Mouse (Mus musculus) hindbrain, embryonic 13.5 days (tissue): ENCODE results near the gene Tbca. TPM values are rescaled to one million over a fixed set of nuclear protein-coding genes. Genes with fewer than 3 reads are reported as not detected.

ENCODE experiments used
- ATAC-seq: fragments of 200-750 bp; cut with Nextera tagmentation; 2 replicates; pipeline ENCODE4 v1.8.0; 2017; ENCODE audit warnings: moderate TSS enrichment; ENCODE audit not compliant: low FRiP score
- H3K27ac ChIP-seq: fragments of 300-500 bp; sonication (generic); 2 replicates; pipeline ENCODE4 v1.5.1; 2015; ENCODE audit warnings: inconsistent platforms, mild to moderate bottlenecking, moderate library complexity
- H3K27me3 ChIP-seq: fragments of 300-500 bp; sonication (generic); 2 replicates; pipeline ENCODE4 v1.6.1; 2015; ENCODE audit warnings: mild to moderate bottlenecking, inconsistent platforms
- H3K36me3 ChIP-seq: fragments of 300-500 bp; sonication (generic); 2 replicates; pipeline ENCODE4 v1.6.1; 2015; ENCODE audit warnings: mild to moderate bottlenecking, inconsistent platforms
- H3K4me1 ChIP-seq: fragments of 300-500 bp; sonication (generic); replicated peaks from 2 replicates; pipeline ENCODE4 v1.6.1; 2015; ENCODE audit warnings: inconsistent platforms
- H3K4me2 ChIP-seq: fragments of 300-500 bp; sonication (generic); 2 replicates; pipeline ENCODE4 v1.6.1; 2015; ENCODE audit warnings: inconsistent platforms, mild to moderate bottlenecking, moderate library complexity
- H3K4me3 ChIP-seq: fragments of 300-500 bp; sonication (generic); 2 replicates; pipeline ENCODE4 v1.5.1; 2015; ENCODE audit warnings: mild to moderate bottlenecking, inconsistent platforms
- H3K9ac ChIP-seq: fragments of 300-500 bp; sonication (generic); 2 replicates; pipeline ENCODE4 v1.6.1; 2015; ENCODE audit warnings: mild to moderate bottlenecking, inconsistent platforms
- H3K9me3 ChIP-seq: fragments of 300-500 bp; sonication (generic); 2 replicates; pipeline ENCODE4 v1.6.1; 2016; ENCODE audit warnings: inconsistent platforms
- WGBS: fragments of 180-500 bp; shearing (Covaris S2); methylation state at CpG from one replicate; pipeline ENCODE4 v1.1.7; 2015; 5-methylcytosine and 5-hydroxymethylcytosine counted together
- polyA plus RNA-seq: library from polyadenylated mRNA; unstranded; fragments of >200 nt; fragmentation: Nextera tagmentation; extraction: Ambion mirVana; gene quantifications from 2 replicates; pipeline ENCODE4 v1.2.1, GENCODE M21; 2015

Tbca gene
- 286 and 291 TPM in 2 replicates for polyA plus RNA-seq

- peak within 1 kb of the TSS; percentile 91 for H3K27ac ChIP-seq
- peak; percentile 97 for ATAC-seq
- no peaks in the 10 kb centered on the region for H3K9me3 ChIP-seq
- H3K4me1 ChIP-seq: peaks cover 21% of the 10 kb centered on the region
- H3K4me3 ChIP-seq: peak within 1 kb of the TSS; percentile 99
- H3K27me3 ChIP-seq: peaks cover 20% of the 10 kb centered on the region
- no peaks in the 10 kb centered on the region for H3K36me3 ChIP-seq
- 1% methylated on average over 74 of the region's 81 CpGs for WGBS
- peak within 1 kb of the TSS; percentile 87 for H3K4me2 ChIP-seq
- H3K9ac ChIP-seq: peak within 1 kb of the TSS; percentile 96
Observed at GRCm38 (mm10) chr13:94788771-94789649, at the start of gene Tbca. Tbca (plus strand) TSS chr13:94788910.

GRCm38 (mm10) chr13:94745176-94745575, 43.5 kb upstream of the Tbca start:
- H3K27ac ChIP-seq: no peak overlapping the region
- WGBS: 7% methylated on average over 1 of the region's 1 CpGs
- no peak overlapping the region for H3K9ac ChIP-seq
- no peaks in the 10 kb centered on the region for H3K36me3 ChIP-seq
- no peaks in the 10 kb centered on the region for H3K9me3 ChIP-seq
- H3K4me1 ChIP-seq: no peaks in the 10 kb centered on the region
- no peaks in the 10 kb centered on the region for H3K27me3 ChIP-seq
- H3K4me3 ChIP-seq: no peak overlapping the region
- no peak overlapping the region for H3K4me2 ChIP-seq
- ATAC-seq: no peak

GRCm38 (mm10) chr13:94765852-94766251, 22.9 kb upstream of the Tbca start:
- no peak for ATAC-seq
- Histone ChIP-seq H3K4me3 (no peak overlapping the region), H3K4me2 (no peak overlapping the region), H3K36me3 (no peaks in the 10 kb centered on the region), H3K27me3 (no peaks in the 10 kb centered on the region), H3K4me1 (no peaks in the 10 kb centered on the region), H3K9me3 (no peaks in the 10 kb centered on the region), H3K27ac (no peak overlapping the region), H3K9ac (no peak overlapping the region)
- WGBS: 91% methylated on average over 12 of the region's 12 CpGs

- Histone ChIP-seq H3K9ac (no peak overlapping the region), H3K4me2 (no peak overlapping the region), H3K4me1 (no peaks in the 10 kb centered on the region), H3K4me3 (no peak overlapping the region), H3K9me3 (no peaks in the 10 kb centered on the region), H3K27ac (no peak overlapping the region), H3K36me3 (no peaks in the 10 kb centered on the region), H3K27me3 (no peaks in the 10 kb centered on the region)
- 81% methylated on average over 3 of the region's 3 CpGs for WGBS
- no peak for ATAC-seq
Observed at GRCm38 (mm10) chr13:94768460-94769154, 20.1 kb upstream of the Tbca start.

GRCm38 (mm10) chr13:94769155-94769470, 19.6 kb upstream of the Tbca start:
- H3K27ac ChIP-seq: no peak overlapping the region
- H3K9me3 ChIP-seq: no peaks in the 10 kb centered on the region
- no peaks in the 10 kb centered on the region for H3K27me3 ChIP-seq
- no peak overlapping the region for H3K4me2 ChIP-seq
- H3K4me1 ChIP-seq: no peaks in the 10 kb centered on the region
- H3K4me3 ChIP-seq: no peak overlapping the region
- H3K9ac ChIP-seq: no peak overlapping the region
- no peaks in the 10 kb centered on the region for H3K36me3 ChIP-seq
- 78% methylated on average over 6 of the region's 6 CpGs for WGBS
- ATAC-seq: no peak

GRCm38 (mm10) chr13:94786866-94787265, 1.8 kb upstream of the Tbca start:
- Histone ChIP-seq H3K27me3 (peaks cover 23% of the 10 kb centered on the region), H3K9ac (no peak overlapping the region), H3K4me1 (peaks cover 17% of the 10 kb centered on the region), H3K36me3 (no peaks in the 10 kb centered on the region), H3K27ac (no peak overlapping the region), H3K4me3 (no peak overlapping the region), H3K9me3 (no peaks in the 10 kb centered on the region), H3K4me2 (no peak overlapping the region)
- ATAC-seq: no peak
- 72% methylated on average over 2 of the region's 2 CpGs for WGBS

GRCm38 (mm10) chr13:94794689-94795088, 6.0 kb downstream of the Tbca start:
- H3K4me3 ChIP-seq: no peak overlapping the region
- no peak for ATAC-seq
- H3K9me3 ChIP-seq: no peaks in the 10 kb centered on the region
- no peaks in the 10 kb centered on the region for H3K36me3 ChIP-seq
- no peak overlapping the region for H3K4me2 ChIP-seq
- no peak overlapping the region for H3K9ac ChIP-seq
- H3K27ac ChIP-seq: no peak overlapping the region
- WGBS: 82% methylated on average over 1 of the region's 1 CpGs
- no peaks in the 10 kb centered on the region for H3K27me3 ChIP-seq
- H3K4me1 ChIP-seq: peaks cover 20% of the 10 kb centered on the region

GRCm38 (mm10) chr13:94803480-94804057, 14.9 kb downstream of the Tbca start:
- H3K4me1 ChIP-seq: peaks cover 15% of the 10 kb centered on the region
- H3K27ac ChIP-seq: no peak overlapping the region
- H3K36me3 ChIP-seq: no peaks in the 10 kb centered on the region
- no peak for ATAC-seq
- H3K27me3 ChIP-seq: no peaks in the 10 kb centered on the region
- no peak overlapping the region for H3K9ac ChIP-seq
- H3K4me3 ChIP-seq: no peak overlapping the region
- no peaks in the 10 kb centered on the region for H3K9me3 ChIP-seq
- H3K4me2 ChIP-seq: no peak overlapping the region
- WGBS: 68% methylated on average over 5 of the region's 5 CpGs

GRCm38 (mm10) chr13:94806315-94807179, 17.8 kb downstream of the Tbca start:
- Histone ChIP-seq H3K9me3 (no peaks in the 10 kb centered on the region), H3K4me3 (no peak overlapping the region), H3K36me3 (no peaks in the 10 kb centered on the region), H3K4me2 (no peak overlapping the region), H3K27ac (no peak overlapping the region), H3K4me1 (peaks cover 13% of the 10 kb centered on the region), H3K9ac (no peak overlapping the region), H3K27me3 (no peaks in the 10 kb centered on the region)
- no peak for ATAC-seq
- WGBS: 40% methylated on average over 9 of the region's 9 CpGs

- no peaks in the 10 kb centered on the region for H3K27me3 ChIP-seq
- peaks cover 8% of the 10 kb centered on the region for H3K4me1 ChIP-seq
- H3K9ac ChIP-seq: no peak overlapping the region
- no peak for ATAC-seq
- H3K4me3 ChIP-seq: no peak overlapping the region
- H3K27ac ChIP-seq: no peak overlapping the region
- H3K36me3 ChIP-seq: no peaks in the 10 kb centered on the region
- no peaks in the 10 kb centered on the region for H3K9me3 ChIP-seq
- H3K4me2 ChIP-seq: no peak overlapping the region
Observed at GRCm38 (mm10) chr13:94808596-94808995, 19.9 kb downstream of the Tbca start.

- H3K27ac ChIP-seq: no peak overlapping the region
- no peak for ATAC-seq
- no peak overlapping the region for H3K9ac ChIP-seq
- H3K27me3 ChIP-seq: no peaks in the 10 kb centered on the region
- no peaks in the 10 kb centered on the region for H3K36me3 ChIP-seq
- no peaks in the 10 kb centered on the region for H3K9me3 ChIP-seq
- peaks cover 7% of the 10 kb centered on the region for H3K4me1 ChIP-seq
- 65% methylated on average over 1 of the region's 1 CpGs for WGBS
- H3K4me3 ChIP-seq: no peak overlapping the region
- no peak overlapping the region for H3K4me2 ChIP-seq
Observed at GRCm38 (mm10) chr13:94809724-94810123, 21.0 kb downstream of the Tbca start.

- Histone ChIP-seq H3K27ac (no peak overlapping the region), H3K4me3 (no peak overlapping the region), H3K27me3 (no peaks in the 10 kb centered on the region), H3K9ac (no peak overlapping the region), H3K36me3 (no peaks in the 10 kb centered on the region), H3K9me3 (no peaks in the 10 kb centered on the region), H3K4me1 (peaks cover 11% of the 10 kb centered on the region), H3K4me2 (no peak overlapping the region)
- WGBS: 98% methylated on average over 1 of the region's 1 CpGs
- no peak for ATAC-seq
Observed at GRCm38 (mm10) chr13:94811451-94811850, 22.7 kb downstream of the Tbca start.
